Mouse (Mus musculus): ENCODE results near the gene Stard10.

GRCm38 (mm10) chr7:101328621-101329158 is 11.8 kb downstream of the Stard10 start:
- TF ChIP-seq POLR2A (IDR thresholded peaks at IDR 0.05; ENCODE audit: control insufficient read depth, low read depth, low read length): no peak
- TF ChIP-seq CTCF (IDR thresholded peaks at IDR 0.05; ENCODE audit: control insufficient read depth, insufficient read depth, insufficient replicate concordance, low read depth, low read length): no peak
